Mouse (Mus musculus) hematopoietic stem cell, adult 5-6 weeks (primary cell): ENCODE results near the gene Dennd6a. TPM values are rescaled to one million over a fixed set of nuclear protein-coding genes. Genes with fewer than 3 reads are reported as not detected.
"Not testable (repeated sequence)": the region's sequence is repeated elsewhere in the genome, so short reads cannot be mapped to it uniquely, and the experiment has no call there.

Experiments
- ATAC-seq, 2 experiments: fragments of 125-278 bp in 1 of 2; replicated peaks in 1 of 2; 2 replicates each; pipeline ENCODE4 v1.8.0; 2016 to 2017; ENCODE audit warnings: inconsistent platforms in 2 of 2, mild to moderate bottlenecking in 2 of 2, moderate number of reproducible peaks in 2 of 2, low read depth in 1 of 2, moderate TSS enrichment in 1 of 2; ENCODE audit not compliant: low FRiP score in 2 of 2, poor library complexity in 2 of 2, severe bottlenecking in 2 of 2, insufficient read depth in 1 of 2, low TSS enrichment in 1 of 2
- total RNA-seq: library from RNA; stranded (forward); fragments of 172-1452, 232-1000 nt; gene quantifications from 2 replicates; pipeline ENCODE4 v1.2.3, GENCODE M21; 2017

The Dennd6a gene
- total RNA-seq, 1 experiment from 2014 or later: 47.7 TPM

DNA sequence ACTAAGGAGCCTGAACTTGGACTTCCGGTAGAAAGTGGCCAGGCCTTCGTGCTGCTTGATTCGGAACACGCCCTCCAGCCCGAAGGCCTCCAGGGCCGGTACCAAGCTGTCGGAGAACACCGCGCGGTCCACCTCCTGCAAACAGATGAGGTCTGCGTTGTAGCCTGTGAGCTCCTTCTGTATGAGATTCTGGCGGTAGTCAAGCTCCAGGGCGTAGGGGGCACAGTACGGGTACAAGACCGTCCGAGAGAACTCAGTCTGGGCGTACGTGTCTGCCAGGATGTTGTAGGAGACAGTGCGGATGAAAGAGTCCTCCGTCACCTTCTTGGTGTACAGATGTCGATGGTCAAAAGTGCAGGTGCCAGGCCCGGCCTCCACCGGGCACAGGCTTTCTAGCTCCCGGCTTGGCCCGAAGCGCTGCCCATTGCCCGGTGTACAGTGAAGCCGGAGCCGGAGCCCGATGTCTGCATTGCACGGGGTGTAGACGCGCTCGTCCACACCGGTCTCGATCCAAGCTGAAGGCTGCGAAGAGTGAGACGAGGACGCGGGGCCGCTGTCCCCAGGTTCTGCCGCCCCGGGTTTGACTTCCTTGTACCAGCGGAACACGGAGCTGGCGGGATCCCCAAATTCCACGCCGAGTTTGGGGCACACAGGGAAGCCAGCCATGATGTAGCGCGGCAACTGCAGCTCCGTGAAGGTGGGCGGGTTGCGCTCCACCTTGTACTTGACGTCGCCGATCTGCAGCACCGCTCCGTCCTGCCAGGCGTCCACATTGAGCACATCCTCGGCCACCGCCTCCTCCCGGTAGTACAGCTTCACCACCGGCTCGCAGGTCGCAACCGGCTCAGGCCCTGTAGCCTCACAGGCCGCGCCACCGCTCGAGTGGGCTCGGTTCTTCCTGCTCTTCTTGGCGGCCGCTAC is 95.0 kb downstream of the Dennd6a start:
- ATAC-seq: peak; percentile 28 to 49; a peak in 3 of 4 replicates

DNA sequence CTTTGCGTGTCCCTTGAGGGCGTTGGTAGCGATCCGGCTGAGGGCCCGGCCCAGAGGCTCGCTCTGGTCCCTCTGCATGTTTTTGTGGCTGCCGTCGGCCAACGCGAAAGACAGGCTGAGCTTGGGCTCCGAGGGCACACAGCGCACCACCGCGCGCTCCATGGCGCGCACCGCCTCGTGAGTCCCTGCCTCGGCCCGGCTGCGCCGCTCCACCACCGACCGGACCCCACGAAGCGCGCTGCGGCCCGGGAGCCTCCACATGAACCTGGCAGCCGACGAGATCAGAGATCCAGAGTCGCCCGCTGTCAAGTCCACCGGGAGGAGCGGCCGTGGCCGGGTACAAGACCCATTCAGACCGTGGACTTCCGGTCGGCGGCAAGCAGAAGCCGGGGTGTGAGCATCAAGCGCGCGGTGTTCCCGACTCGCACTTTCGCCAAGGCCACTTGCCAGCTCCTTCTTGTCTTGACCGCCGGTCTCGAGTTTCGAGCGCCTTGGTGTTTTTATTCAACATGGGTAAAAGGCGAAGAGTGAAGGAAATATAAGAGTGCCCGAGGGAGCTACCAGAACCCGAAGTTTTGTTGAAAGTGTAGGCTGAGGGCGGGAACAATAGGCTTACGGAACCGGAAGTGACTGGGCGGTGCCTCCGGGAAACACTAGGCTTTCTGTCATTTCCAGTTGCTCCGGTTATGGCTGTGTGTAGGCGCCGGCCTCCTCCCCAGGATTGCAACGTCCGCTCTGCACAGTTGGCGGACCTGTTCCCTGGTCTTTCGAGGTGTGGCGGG is 95.8 kb downstream of the Dennd6a start, which contains the start of gene Pde12:
Pde12 (minus strand) TSS at position 592 of the 782 bp plus-strand sequence.
- peak; percentile 85 to 88 for ATAC-seq

DNA sequence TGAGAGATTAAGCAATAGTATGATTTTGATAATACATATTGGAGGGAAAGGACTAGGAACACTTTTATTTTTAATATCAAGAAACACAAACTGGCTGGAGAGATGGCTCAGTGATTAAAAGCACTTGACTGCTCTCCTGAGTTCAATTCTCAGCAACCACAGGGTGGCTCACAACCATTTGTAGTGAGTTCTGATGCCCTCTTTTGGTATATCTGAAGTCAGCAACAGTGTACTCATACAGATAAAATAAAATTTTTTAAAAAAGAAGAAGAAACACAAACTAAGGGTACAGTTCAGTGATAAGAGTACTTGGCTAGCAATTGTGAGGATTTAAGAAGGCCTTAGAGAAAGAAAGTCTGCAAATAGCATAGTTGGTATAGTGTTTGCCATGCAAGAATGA is 97.3 kb downstream of the Dennd6a start:
- no peak for ATAC-seq

DNA sequence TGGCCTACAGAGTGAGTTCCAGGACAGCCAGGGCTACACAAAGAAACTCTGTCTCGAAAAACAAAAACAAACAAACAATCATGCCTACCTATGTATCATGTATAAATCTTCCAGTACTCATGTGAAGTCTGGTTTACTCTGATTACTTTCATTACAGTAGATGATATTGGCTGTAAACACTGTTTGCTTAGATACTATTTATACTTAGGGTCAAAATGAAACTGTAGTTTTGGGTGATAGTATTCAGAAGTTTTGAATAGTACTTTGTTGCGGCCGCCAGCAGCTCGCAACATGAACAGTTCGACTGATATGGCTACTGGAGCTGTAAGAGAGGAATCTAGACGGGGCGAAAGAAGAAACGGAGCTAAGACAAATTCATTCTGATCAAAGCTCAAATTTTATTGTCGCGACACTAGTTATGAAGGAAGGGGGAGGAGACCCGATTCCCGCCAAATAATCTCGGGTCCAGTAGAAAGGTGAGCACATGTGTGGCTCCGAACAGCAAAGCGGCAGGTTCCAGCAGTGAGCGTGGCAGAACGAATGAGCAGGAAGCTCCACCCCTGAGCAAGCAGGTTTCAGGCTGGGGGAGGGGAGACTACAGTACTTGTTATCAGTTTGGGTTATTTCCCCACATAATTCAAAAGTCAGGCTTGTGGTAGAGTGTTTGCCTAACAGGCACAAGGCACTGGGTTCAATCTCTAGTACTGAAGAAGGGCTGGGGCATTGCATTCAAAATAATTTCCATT is 98.4 kb downstream of the Dennd6a start:
- ATAC-seq: not testable (repeated sequence)

DNA sequence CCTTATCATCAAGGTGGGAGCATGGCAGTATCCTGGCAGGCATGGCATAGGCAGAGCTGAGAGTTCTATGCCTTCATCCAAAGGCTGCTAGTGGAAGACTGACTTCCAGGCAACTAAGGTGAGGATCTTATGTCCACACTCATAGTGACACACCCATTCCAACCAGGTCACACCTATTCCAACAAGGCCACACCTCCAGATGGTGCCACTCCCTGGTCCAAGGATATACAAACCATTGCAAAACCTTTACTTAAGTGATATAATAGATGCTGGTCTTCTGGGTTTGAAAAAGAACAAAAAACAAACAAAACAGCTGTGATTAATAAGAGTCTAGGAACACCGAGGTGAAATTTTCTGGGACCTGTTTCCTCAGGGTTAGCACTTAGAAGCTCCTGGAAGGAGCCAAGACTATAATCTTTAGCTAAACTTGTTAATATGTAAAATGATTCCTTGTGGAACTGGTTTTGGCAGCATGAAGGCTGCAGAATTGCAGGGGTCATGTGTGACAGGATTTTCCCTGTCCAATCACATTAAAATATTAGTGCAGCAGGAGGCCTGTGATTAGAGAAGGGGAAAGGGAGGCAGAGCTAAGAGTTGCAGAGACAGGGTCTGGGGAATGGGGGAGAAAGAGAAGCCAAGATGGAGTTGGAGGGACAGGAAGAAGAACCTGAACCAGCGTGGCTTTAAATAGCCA is 101.0 kb downstream of the Dennd6a start:
- not testable (repeated sequence) for ATAC-seq

DNA sequence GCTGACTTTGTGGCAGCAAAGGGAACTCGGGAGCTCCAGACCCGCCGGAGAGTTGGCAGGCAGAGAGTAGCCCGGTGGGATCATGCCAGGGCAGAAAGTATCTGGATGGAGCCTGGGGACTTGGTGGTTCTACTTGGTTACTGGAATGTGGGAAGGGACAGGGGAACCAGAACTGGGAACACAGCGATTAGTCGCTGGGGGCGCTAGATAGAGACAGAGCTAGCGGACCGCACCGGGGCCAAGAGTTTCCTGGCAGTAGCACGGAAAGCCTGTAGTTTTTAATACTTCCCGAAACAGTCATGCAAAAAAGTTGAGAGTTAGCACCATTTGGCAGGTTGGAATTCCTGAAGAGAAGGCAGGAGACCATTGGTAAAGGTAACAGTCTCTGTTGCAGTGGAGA is 101.7 kb downstream of the Dennd6a start:
- ATAC-seq: peak; percentile 52 to 73

DNA sequence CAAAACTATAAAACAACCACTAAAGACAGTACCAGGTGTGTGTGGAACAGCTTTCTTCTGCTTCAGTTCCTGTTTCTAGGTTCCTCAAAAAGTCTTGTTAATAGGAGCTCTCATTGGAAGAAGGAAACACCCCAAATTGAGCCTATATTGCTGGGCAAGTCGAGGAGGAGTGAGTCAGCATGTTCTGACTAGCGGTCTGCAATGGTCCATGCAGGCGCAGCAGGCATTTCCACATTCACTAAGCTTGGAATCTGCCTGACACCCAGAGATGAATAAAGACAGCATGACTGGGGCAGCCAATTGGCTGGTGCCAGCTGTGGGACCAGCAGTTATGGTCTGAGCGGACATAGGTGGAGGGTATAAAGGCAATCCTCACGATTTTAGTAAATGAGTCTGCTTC is 102.1 kb downstream of the Dennd6a start:
- peak; percentile 96 to 98 for ATAC-seq

Other genes starting within 250 kb of the Dennd6a start
- gene Slmap, start 38.9 kb upstream of the Dennd6a start, total RNA-seq: 63.6 and 69.5 TPM in 2 replicates
- 101 and 152 TPM in 2 replicates for gene Arf4, start 64.2 kb downstream of the Dennd6a start, total RNA-seq
- gene Pde12, start 96.0 kb downstream of the Dennd6a start, total RNA-seq: 14.4 and 16.5 TPM in 2 replicates
- gene Dnah12, start 119.4 kb downstream of the Dennd6a start, total RNA-seq: 0.31 and 0.45 TPM in 2 replicates